Mouse (Mus musculus) hindbrain, embryonic 12.5 days (tissue): Measurements from ENCODE around the gene Hnrnpa1. TPM values are rescaled to one million over a fixed set of nuclear protein-coding genes. Genes with fewer than 3 reads are reported as not detected.
A peak's percentile ranks its signal among the peaks of the same experiment; 100 is the strongest.

Source experiments
- ATAC-seq: fragments of 200-750 bp; cut with Nextera tagmentation; 2 replicates; pipeline ENCODE4 v1.8.0; 2017; ENCODE audit warnings: moderate TSS enrichment; ENCODE audit not compliant: low FRiP score
- H3K27ac ChIP-seq: fragments of 300-500 bp; sonication (generic); 2 replicates; pipeline ENCODE4 v1.5.1; 2016; ENCODE audit warnings: mild to moderate bottlenecking
- H3K27me3 ChIP-seq: fragments of 300-500 bp; sonication (generic); 2 replicates; pipeline ENCODE4 v1.6.1; 2016; ENCODE audit warnings: mild to moderate bottlenecking
- H3K36me3 ChIP-seq: fragments of 300-500 bp; sonication (generic); 2 replicates; pipeline ENCODE4 v1.6.1; 2016; ENCODE audit warnings: mild to moderate bottlenecking
- H3K4me1 ChIP-seq: fragments of 300-500 bp; sonication (generic); 2 replicates; pipeline ENCODE4 v1.6.1; 2016
- H3K4me2 ChIP-seq: fragments of 300-500 bp; sonication (generic); replicated peaks from 2 replicates; pipeline ENCODE4 v1.6.1; 2016; ENCODE audit warnings: mild to moderate bottlenecking
- H3K4me3 ChIP-seq: fragments of 300-500 bp; sonication (generic); 2 replicates; pipeline ENCODE4 v1.5.1; 2016; ENCODE audit warnings: mild to moderate bottlenecking
- H3K9ac ChIP-seq: fragments of 300-500 bp; sonication (generic); 2 replicates; pipeline ENCODE4 v1.6.1; 2016; ENCODE audit warnings: mild to moderate bottlenecking, moderate library complexity
- H3K9me3 ChIP-seq: fragments of 300-500 bp; sonication (generic); replicated peaks from 2 replicates; pipeline ENCODE4 v1.6.1; 2016; ENCODE audit warnings: mild to moderate bottlenecking
- WGBS: fragments of 180-500 bp; shearing (Covaris S2); methylation state at CpG from one replicate; pipeline ENCODE4 v1.1.7; 2016; 5-methylcytosine and 5-hydroxymethylcytosine counted together
- polyA plus RNA-seq: library from polyadenylated mRNA; unstranded; fragments of >200 nt; fragmentation: Nextera tagmentation; extraction: Ambion mirVana; gene quantifications from 2 replicates; pipeline ENCODE4 v1.2.1, GENCODE M21; 2016

Gene Hnrnpa1
- polyA plus RNA-seq, 1 experiment from 2014 or later: 1,137 TPM

DNA sequence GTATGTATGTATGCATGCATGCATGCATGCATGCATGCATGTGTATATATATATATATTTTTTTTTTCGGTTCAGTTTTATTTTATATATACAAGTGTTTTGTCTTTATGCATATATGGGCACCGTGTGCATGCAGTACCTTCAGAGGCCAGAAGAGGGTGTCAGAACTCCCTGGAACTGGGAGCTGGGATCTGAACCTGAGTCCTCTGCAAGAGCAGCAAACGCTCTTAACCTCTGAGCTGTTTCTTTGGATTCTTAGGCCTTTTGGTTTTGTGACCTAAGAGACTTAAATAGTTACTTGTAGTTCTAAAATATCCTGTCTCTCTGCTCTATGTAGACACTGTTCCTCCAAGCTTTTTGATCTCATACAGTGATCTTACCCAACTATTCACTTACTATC, 43.8 kb downstream of the Hnrnpa1 start:
- Histone ChIP-seq H3K4me1 (peaks cover 22% of the 10 kb centered on the region), H3K9me3 (no peaks in the 10 kb centered on the region), H3K36me3 (no peaks in the 10 kb centered on the region), H3K4me2 (no peak overlapping the region), H3K9ac (no peak overlapping the region), H3K27me3 (no peaks in the 10 kb centered on the region), H3K4me3 (no peak overlapping the region), H3K27ac (no peak overlapping the region)
- ATAC-seq: no peak
- WGBS: 58% methylated on average over 3 of the region's 3 CpGs

DNA sequence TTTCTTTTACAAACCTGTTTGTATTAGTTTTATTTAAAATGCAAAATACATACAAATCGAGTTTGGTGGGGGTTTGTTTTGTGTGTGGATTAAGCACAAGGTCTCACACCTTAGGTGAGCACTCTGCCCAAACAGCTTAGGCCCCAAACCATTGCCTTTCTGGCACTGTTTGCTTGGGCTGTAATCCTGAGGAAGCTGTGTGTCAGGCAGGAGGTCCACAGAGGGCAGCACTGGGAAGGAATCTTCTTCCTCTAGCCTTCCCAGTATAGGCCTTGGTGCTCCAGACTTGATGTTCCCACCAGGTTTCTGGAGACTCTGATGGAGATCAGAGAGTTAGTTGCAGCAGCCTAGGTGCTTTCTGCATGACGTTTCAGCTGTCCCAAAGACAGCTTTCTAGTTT, 44.4 kb downstream of the Hnrnpa1 start:
- Histone ChIP-seq H3K4me3 (no peak overlapping the region), H3K4me2 (no peak overlapping the region), H3K4me1 (peaks cover 27% of the 10 kb centered on the region), H3K9ac (peak overlapping the region; percentile 19; the same call in 1 of the 2 replicates), H3K27ac (peak overlapping the region; percentile 52; the same call in 1 of the 2 replicates), H3K9me3 (no peaks in the 10 kb centered on the region), H3K27me3 (no peaks in the 10 kb centered on the region), H3K36me3 (0 out of 2 replicates have a peak, but pooled peaks cover 2% of the 10 kb centered on the region)
- WGBS: 40% methylated on average over 2 of the region's 2 CpGs
- no peak for ATAC-seq

DNA sequence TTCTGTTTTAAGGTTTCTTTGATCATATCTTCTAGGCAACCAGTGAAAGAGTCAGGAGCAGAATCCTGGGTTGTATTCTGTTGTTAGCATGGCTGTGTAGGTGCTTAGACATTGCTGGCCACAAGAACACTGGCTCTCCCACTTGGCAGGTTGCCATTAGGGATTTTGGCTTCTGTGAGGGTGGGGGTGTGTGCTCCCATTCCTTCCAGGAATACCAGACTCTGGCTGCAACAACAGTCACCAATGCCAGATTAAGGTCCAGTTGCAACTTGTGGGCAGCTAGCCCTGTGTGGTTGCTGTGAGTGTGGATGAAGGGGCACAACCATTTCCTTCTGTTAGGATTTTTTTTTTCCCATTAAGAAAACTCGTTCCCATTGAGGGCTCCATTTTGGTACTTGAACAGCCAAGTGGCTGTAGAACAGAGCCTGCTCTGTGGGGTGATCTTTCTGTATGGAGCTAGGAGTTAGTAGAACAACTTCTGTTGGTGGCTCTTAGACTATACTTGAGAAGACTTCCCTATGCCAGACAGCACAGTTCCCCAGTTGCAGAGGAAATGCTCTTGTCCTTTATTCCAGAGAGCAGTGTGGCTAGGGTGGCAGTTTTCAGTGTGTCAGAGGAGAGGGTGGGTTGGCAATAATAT, 45.7 kb downstream of the Hnrnpa1 start:
- Histone ChIP-seq H3K4me3 (no peak overlapping the region), H3K27ac (peak overlapping the region; percentile 45; the same call in 1 of the 2 replicates), H3K9ac (no peak overlapping the region), H3K4me1 (peaks cover 32% of the 10 kb centered on the region), H3K27me3 (no peaks in the 10 kb centered on the region), H3K9me3 (no peaks in the 10 kb centered on the region), H3K36me3 (peaks cover 13% of the 10 kb centered on the region; the same call in 1 of the 2 replicates), H3K4me2 (no peak overlapping the region)
- WGBS: 90% methylated on average over 1 of the region's 1 CpGs
- ATAC-seq: no peak

DNA sequence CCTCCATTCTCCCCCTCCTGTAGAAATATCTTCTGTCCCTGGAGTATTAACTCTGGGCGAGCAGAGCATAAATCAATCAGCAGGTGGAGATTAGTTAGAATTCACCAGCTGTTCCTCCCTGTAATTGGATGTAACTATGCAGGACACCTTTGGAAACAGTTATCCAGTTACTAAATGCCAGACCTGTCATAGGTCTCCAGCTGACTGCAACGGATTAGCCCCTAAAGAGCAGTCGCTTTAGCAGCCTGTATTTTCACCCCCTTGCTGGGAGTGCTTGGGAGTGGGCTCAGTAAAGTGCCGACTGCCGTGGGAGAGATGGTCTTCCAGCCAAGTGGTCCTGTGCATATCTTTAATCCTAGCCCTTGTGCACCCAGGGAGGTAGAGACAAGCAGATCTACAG, 49.4 kb downstream of the Hnrnpa1 start:
- no peak; the same call in 1 of the 2 replicates for ATAC-seq

DNA sequence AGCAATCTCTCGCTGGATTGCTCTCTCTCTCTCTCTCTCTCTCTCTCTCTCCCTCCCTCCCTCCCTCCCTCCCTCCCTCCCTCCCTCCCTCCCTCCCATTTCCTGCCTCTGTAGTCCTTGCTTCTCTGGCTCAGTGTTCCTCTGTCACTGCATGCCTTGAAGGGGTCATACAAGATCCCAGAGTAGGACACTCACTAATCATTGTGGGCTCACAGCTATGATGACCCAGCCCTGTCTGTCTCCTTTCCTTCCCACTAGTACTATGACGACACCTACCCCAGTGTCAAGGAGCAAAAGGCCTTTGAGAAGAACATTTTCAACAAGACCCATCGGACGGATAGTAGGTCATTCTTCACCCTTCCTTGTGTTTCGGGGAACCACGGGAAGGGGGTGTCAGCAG, 50.2 kb downstream of the Hnrnpa1 start:
- Histone ChIP-seq H3K9ac (no peak overlapping the region), H3K36me3 (peaks cover 43% of the 10 kb centered on the region), H3K4me3 (no peak overlapping the region), H3K27ac (peak overlapping the region; percentile 76), H3K27me3 (no peaks in the 10 kb centered on the region), H3K4me2 (no peak overlapping the region), H3K9me3 (no peaks in the 10 kb centered on the region), H3K4me1 (peaks cover 32% of the 10 kb centered on the region)
- 78% methylated on average over 6 of the region's 6 CpGs for WGBS
- ATAC-seq: no peak

More for the DNA sequence above, 49.4 kb downstream of the Hnrnpa1 start:
- H3K4me2 ChIP-seq: no peak overlapping the region
- H3K27me3 ChIP-seq: no peaks in the 10 kb centered on the region
- 47% methylated on average over 5 of the region's 5 CpGs for WGBS
- H3K36me3 ChIP-seq: peaks cover 43% of the 10 kb centered on the region
- peak overlapping the region; percentile 76; the same call in 1 of the 2 replicates for H3K27ac ChIP-seq
- H3K9me3 ChIP-seq: no peaks in the 10 kb centered on the region
- H3K4me1 ChIP-seq: peaks cover 32% of the 10 kb centered on the region
- no peak overlapping the region for H3K4me3 ChIP-seq
- H3K9ac ChIP-seq: no peak overlapping the region

DNA sequence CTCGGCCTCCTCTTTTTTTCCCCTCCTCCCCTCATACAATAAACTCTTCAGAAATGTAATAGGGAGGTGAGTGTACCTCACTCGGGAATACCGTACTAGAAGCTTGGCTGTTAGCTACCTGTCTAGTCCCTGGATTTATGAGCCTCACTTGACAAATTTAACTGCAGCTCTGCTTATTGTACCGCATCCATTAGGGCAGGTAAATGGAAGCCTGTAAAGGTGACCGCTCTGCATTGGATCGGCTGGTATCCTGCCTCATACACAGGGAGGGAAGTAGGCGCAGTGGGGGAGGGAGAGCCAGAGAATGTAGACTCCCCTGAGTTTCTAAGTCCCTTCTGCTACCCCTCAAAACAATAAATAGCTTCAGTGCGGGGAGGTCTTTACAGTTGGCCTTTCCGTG, 50.6 kb downstream of the Hnrnpa1 start:
- no peak overlapping the region for H3K4me3 ChIP-seq
- no peak overlapping the region for H3K4me2 ChIP-seq
- H3K36me3 ChIP-seq: peaks cover 43% of the 10 kb centered on the region
- peaks cover 32% of the 10 kb centered on the region for H3K4me1 ChIP-seq
- 93% methylated on average over 9 of the region's 9 CpGs for WGBS
- peak overlapping the region; percentile 76 for H3K27ac ChIP-seq
- H3K9ac ChIP-seq: no peak overlapping the region
- no peak for ATAC-seq
- no peaks in the 10 kb centered on the region for H3K27me3 ChIP-seq
- H3K9me3 ChIP-seq: no peaks in the 10 kb centered on the region

DNA sequence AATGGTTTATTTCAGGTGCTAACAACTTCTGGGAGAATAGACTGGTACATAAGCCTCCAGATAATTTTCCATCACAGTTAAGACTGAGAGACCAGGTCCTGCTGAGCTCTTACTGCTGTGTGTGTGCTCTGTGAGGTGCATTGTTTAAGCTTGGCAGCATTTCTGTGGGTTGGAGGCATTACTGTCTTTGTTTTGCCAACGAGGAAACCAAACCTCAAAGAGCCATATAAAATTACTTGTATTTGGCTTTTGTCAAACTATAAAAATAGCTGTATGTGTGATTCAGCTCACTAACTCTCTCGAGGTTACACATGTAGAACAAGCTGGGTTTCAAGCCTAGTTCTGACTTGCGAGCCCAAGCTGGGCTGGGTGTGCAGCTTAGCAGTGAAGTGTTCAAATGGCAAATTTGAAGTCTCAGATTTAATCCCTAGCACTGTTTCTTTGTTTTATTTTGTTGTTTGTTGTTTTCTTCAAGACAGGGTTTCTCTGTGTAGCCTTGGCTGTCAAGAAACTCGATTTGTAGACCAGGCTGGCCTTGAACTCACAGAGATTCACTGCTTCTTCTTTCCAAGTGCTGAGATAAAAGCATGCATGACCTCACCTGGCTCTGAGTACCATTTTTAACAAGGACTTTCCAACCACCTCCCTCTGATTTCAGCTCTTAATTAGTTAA, 52.6 kb downstream of the Hnrnpa1 start:
- H3K9ac ChIP-seq: no peak overlapping the region
- peaks cover 48% of the 10 kb centered on the region for H3K4me1 ChIP-seq
- no peak for ATAC-seq
- H3K4me3 ChIP-seq: no peak overlapping the region
- H3K9me3 ChIP-seq: no peaks in the 10 kb centered on the region
- no peak overlapping the region for H3K4me2 ChIP-seq
- no peaks in the 10 kb centered on the region for H3K27me3 ChIP-seq
- H3K27ac ChIP-seq: 0 out of 2 replicates have a peak overlapping the region, but pooled peaks have one; percentile 3
- WGBS: 89% methylated on average over 4 of the region's 4 CpGs
- H3K36me3 ChIP-seq: peaks cover 45% of the 10 kb centered on the region

DNA sequence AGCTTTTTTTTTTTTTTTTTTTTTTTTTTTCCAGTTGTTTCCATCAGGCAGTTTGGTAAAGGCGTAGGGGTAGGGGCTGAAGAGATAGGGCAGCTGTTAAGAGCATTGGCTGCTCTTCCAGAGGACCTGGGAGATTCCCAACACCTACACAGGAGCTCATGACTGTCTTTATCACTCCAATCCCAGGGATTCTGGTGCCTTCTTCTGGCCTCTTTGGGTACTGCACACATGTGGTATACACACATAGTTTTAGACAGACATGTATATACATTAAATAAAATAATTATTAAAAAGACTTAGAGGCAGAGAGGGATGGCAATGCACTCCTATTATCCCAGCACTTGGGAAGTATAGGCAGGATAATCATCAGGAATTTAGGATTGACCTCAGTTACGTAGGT, 53.1 kb downstream of the Hnrnpa1 start:
- Histone ChIP-seq H3K4me1 (peaks cover 49% of the 10 kb centered on the region), H3K4me3 (no peak overlapping the region), H3K27me3 (no peaks in the 10 kb centered on the region), H3K9me3 (no peaks in the 10 kb centered on the region), H3K9ac (no peak overlapping the region), H3K36me3 (peaks cover 45% of the 10 kb centered on the region), H3K4me2 (no peak overlapping the region), H3K27ac (no peak overlapping the region)
- no peak for ATAC-seq
- WGBS: 97% methylated on average over 2 of the region's 2 CpGs

DNA sequence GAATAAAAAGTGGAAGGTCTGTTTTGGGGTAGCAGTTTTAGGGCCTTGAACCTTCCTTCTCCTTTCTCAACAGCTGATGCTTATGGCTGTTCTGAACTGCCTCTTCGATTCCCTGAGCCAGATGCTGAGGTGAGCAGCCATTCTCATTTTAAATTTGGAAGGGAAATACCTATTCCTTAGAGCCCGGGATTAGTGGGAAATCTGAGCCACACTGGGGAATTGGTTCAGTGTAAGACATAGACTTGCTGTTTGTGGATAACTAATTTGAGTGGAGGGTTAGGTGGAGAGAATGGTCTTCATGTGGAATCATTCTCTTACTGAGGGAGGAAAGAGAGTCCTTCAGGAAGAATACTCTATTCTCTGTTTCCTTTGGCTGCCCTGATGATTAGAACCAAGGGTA, 54.4 kb downstream of the Hnrnpa1 start:
- Histone ChIP-seq H3K36me3 (peaks cover 44% of the 10 kb centered on the region), H3K9me3 (no peaks in the 10 kb centered on the region), H3K4me3 (no peak overlapping the region), H3K4me2 (no peak overlapping the region), H3K27ac (peak overlapping the region; percentile 52), H3K27me3 (no peaks in the 10 kb centered on the region), H3K9ac (no peak overlapping the region), H3K4me1 (peaks cover 50% of the 10 kb centered on the region)
- 69% methylated on average over 2 of the region's 2 CpGs for WGBS
- no peak for ATAC-seq

DNA sequence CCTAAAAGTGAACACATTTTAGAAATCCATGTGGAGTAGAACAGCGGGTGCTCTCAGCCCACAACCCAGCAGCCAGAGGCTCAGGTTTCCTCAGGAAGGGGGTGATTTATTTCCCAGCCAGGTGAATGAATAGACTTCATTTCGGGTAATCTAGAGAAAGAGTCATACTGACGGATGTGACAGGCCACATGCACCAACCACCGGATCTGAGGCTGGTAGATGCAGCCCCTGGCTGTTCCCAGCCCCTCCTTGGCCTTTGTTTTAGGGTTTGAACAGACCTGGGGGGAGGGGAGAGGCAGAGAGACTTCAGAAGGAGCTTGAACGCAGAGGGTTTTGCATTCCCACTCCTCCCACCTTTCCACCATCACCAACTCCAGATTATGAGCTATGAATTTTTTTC, 55.6 kb downstream of the Hnrnpa1 start:
- Histone ChIP-seq H3K4me2 (no peak overlapping the region), H3K9me3 (no peaks in the 10 kb centered on the region), H3K4me3 (no peak overlapping the region), H3K9ac (no peak overlapping the region), H3K36me3 (peaks cover 33% of the 10 kb centered on the region), H3K27me3 (no peaks in the 10 kb centered on the region), H3K4me1 (peaks cover 57% of the 10 kb centered on the region), H3K27ac (peak overlapping the region; percentile 98)
- ATAC-seq: no peak
- WGBS: 9% methylated on average over 5 of the region's 5 CpGs
